Mouse (Mus musculus): ENCODE measurements around the gene Strip2.

- TF ChIP-seq CTCF (IDR thresholded peaks at IDR 0.05; ENCODE audit: control insufficient read depth, insufficient read depth, low read length) (no peak), POLR2A (IDR thresholded peaks at IDR 0.05; ENCODE audit: borderline replicate concordance, control insufficient read depth, low read depth, low read length) (no peak)
These were observed 6.2 kb upstream of the Strip2 start for GRCm38 (mm10) chr6:29910631-29911030.

Measured in bone marrow, adult 2 months (tissue).